Mouse (Mus musculus) frontal cortex, postnatal 36 days (tissue): Measurements from ENCODE around the gene Cggbp1.
"Not testable (repeated sequence)": the region's sequence is repeated elsewhere in the genome, so short reads cannot be mapped to it uniquely, and the experiment has no call there.

Source experiments
- DNase-seq, 2 experiments: peaks; one replicate each; pipeline ENCODE4 v3.0.0; 2022; ENCODE audit warnings: low spot score in 2 of 2

Gene Cggbp1

GRCm38 (mm10) chr16:64851563-64852362 lies at the start of gene Cggbp1, which contains the start of gene Zfp654:
Cggbp1 (plus strand) TSS chr16:64851996.
Zfp654 (minus strand) TSS chr16:64851652.
- DNase-seq: peak; percentile 100

- DNase-seq: no peak
These were observed 48.8 kb upstream of the Cggbp1 start for GRCm38 (mm10) chr16:64803041-64803440.

GRCm38 (mm10) chr16:64817094-64817765 lies 34.6 kb upstream of the Cggbp1 start:
- DNase-seq: no peak

- DNase-seq: no peak
These were observed 27.9 kb upstream of the Cggbp1 start for GRCm38 (mm10) chr16:64823890-64824289.

GRCm38 (mm10) chr16:64824474-64824873 lies 27.3 kb upstream of the Cggbp1 start:
- DNase-seq: no peak

GRCm38 (mm10) chr16:64830291-64830690 lies 21.5 kb upstream of the Cggbp1 start:
- DNase-seq: no peak

GRCm38 (mm10) chr16:64835996-64836545 lies 15.7 kb upstream of the Cggbp1 start:
- no peak for DNase-seq

- no peak for DNase-seq
These were observed 15.1 kb upstream of the Cggbp1 start for GRCm38 (mm10) chr16:64836709-64837108.

GRCm38 (mm10) chr16:64841481-64842373 lies 10.1 kb upstream of the Cggbp1 start:
- no peak for DNase-seq

- no peak for DNase-seq
These were observed 9.4 kb upstream of the Cggbp1 start for GRCm38 (mm10) chr16:64842374-64842729.

GRCm38 (mm10) chr16:64845947-64846346 lies 5.8 kb upstream of the Cggbp1 start:
- no peak for DNase-seq

- DNase-seq: peak in 1 of 2 experiments; percentile 28
These were observed 1.3 kb upstream of the Cggbp1 start for GRCm38 (mm10) chr16:64850287-64851084.

GRCm38 (mm10) chr16:64851085-64851562 lies 672 bp upstream of the Cggbp1 start:
- DNase-seq: no peak

- peak; percentile 21 to 29 for DNase-seq
These were observed 660 bp downstream of the Cggbp1 start for GRCm38 (mm10) chr16:64852441-64852871.

GRCm38 (mm10) chr16:64852891-64853290 lies 1.1 kb downstream of the Cggbp1 start:
- no peak for DNase-seq

GRCm38 (mm10) chr16:64856946-64857345 lies 5.2 kb downstream of the Cggbp1 start:
- DNase-seq: no peak

GRCm38 (mm10) chr16:64865841-64866240 lies 14.0 kb downstream of the Cggbp1 start:
- DNase-seq: not testable (repeated sequence)

- no peak for DNase-seq
These were observed 16.8 kb downstream of the Cggbp1 start for GRCm38 (mm10) chr16:64868613-64869012.

- no peak for DNase-seq
These were observed 17.8 kb downstream of the Cggbp1 start for GRCm38 (mm10) chr16:64869621-64870020.

GRCm38 (mm10) chr16:64872296-64872695 lies 20.5 kb downstream of the Cggbp1 start:
- DNase-seq: no peak

- DNase-seq: no peak
These were observed 21.0 kb downstream of the Cggbp1 start for GRCm38 (mm10) chr16:64872841-64873240.
